ENCODE assay signal across 25 mouse cellular contexts in genomic region chr19:6472821-6473220, GRCm38 (mm10). TPM values are rescaled to one million over a fixed set of nuclear protein-coding genes. Genes with fewer than 3 reads are reported as not detected.
DNase-seq lines count a peak whose midpoint lies in the region; ATAC-seq and TF ChIP-seq lines count a peak whose summit lies in the region.
"Had no signal": no experiment of that assay in that cellular context is flagged by ENCODE, and none has a peak within 500 bp of the region (broad histone marks: within the 10 kb centered on the region; RNA-seq: fewer than 3 reads in every experiment).

No protein-coding gene starts in this region.

- peak; percentile 31; the same call in 1 of the 2 replicates for ATAC-seq in lung, postnatal 0 days
- ATAC-seq: activated CD4-positive, CD25-positive, alpha-beta regulatory T cell, adult 4 months; forebrain, embryonic 13.5 days; forebrain, postnatal 0 days; hindbrain, embryonic 16.5 days; inflammation-experienced regulatory T-cells, adult 6 months; Patski had no signal

- no peaks in the 10 kb centered on the region for H3K4me1 ChIP-seq in lung, postnatal 0 days (ENCODE audit: insufficient read depth, low read depth, low read length)
- H3K4me1 ChIP-seq in lung, adult 2 months (ENCODE audit: control insufficient read depth, insufficient read depth, low read length), result peaks cover 19% of the 10 kb centered on the region
- H3K4me1 ChIP-seq in forebrain, embryonic 10.5 days, result peaks cover 35% of the 10 kb centered on the region

- no peak overlapping the region for H3K4me2 ChIP-seq in lung, postnatal 0 days (replicated peaks; ENCODE audit: low read depth, low read length)
- H3K4me2 ChIP-seq: embryonic facial prominence, embryonic 13.5 days; forebrain, embryonic 13.5 days; hindbrain, embryonic 12.5 days had no signal

- no peaks in the 10 kb centered on the region for H3K9me3 ChIP-seq in lung, postnatal 0 days (ENCODE audit: low read length)
- no peaks in the 10 kb centered on the region for H3K9me3 ChIP-seq in forebrain, embryonic 10.5 days
- H3K9me3 ChIP-seq: embryonic facial prominence, embryonic 13.5 days; forebrain, embryonic 13.5 days; hindbrain, embryonic 12.5 days had no signal

- H3K27ac ChIP-seq in lung, postnatal 0 days (ENCODE audit: low read length), result no peak overlapping the region
- H3K27ac ChIP-seq in forebrain, embryonic 10.5 days, result no peak overlapping the region
- H3K27ac ChIP-seq: embryonic facial prominence, embryonic 13.5 days; forebrain, embryonic 13.5 days; gastrocnemius, adult 2 months; hindbrain, embryonic 12.5 days had no signal

- no peaks in the 10 kb centered on the region for H3K36me3 ChIP-seq in lung, postnatal 0 days (ENCODE audit: insufficient read depth, low read length)
- no peaks in the 10 kb centered on the region for H3K36me3 ChIP-seq in forebrain, embryonic 10.5 days (replicated peaks)
- H3K36me3 ChIP-seq: embryonic facial prominence, embryonic 13.5 days had no signal

- H3K27me3 ChIP-seq in lung, postnatal 0 days (replicated peaks; ENCODE audit: insufficient read depth, low read length), result no peaks in the 10 kb centered on the region
- H3K27me3 ChIP-seq in forebrain, embryonic 10.5 days (ENCODE audit: poor library complexity, severe bottlenecking), result no peaks in the 10 kb centered on the region
- H3K27me3 ChIP-seq: embryonic facial prominence, embryonic 13.5 days; forebrain, embryonic 13.5 days; hindbrain, embryonic 12.5 days had no signal

- no peak for TF ChIP-seq CTCF in lung, postnatal 0 days (IDR thresholded peaks at IDR 0.05)
- TF ChIP-seq CTCF in lung, adult 2 months (IDR thresholded peaks at IDR 0.05; ENCODE audit: insufficient read depth, low read length), result no peak

- WGBS in lung, postnatal 0 days, result 67% methylated on average over 9 of the region's 9 CpGs
- WGBS in lung, adult 2 months, result 60% methylated on average over 9 of the region's 9 CpGs
- WGBS in forebrain, embryonic 10.5 days, result 93% methylated on average over 9 of the region's 9 CpGs

- TF ChIP-seq EP300 in lung, postnatal 0 days (IDR thresholded peaks at IDR 0.05), result no peak

- no peak for TF ChIP-seq POLR2A in lung, adult 2 months (IDR thresholded peaks at IDR 0.05; ENCODE audit: borderline replicate concordance, extremely low read depth, low read depth, low read length)

- DNase-seq in adrenal gland, adult 2 months, result peak; percentile 3
- no peak for DNase-seq in adrenal gland, adult 8-10 months
- peak; percentile 42 for DNase-seq in lung, postnatal 0 days (ENCODE audit: low spot score)
- no peak for DNase-seq in lung, adult 2 months
- DNase-seq in lung, postnatal 10 days, result peak; percentile 42
- DNase-seq in forebrain, embryonic 10.5 days (ENCODE audit: extremely low spot score, low spot score), result no peak
- DNase-seq in spleen, postnatal 14 days (ENCODE audit: low spot score in 2 of 2), result no peak
- DNase-seq: adrenal gland, postnatal 36 days; cerebellum, adult 2 months; cerebellum, postnatal 14 days; embryo, embryonic 11 days; forebrain, postnatal 0 days; gastrocnemius, adult 2 months; gastrocnemius, postnatal 25 days; heart, postnatal 10 days; heart, postnatal 4 days had no signal

- H3K9ac ChIP-seq in lung, postnatal 0 days (replicated peaks; ENCODE audit: low read depth), result no peak overlapping the region
- H3K9ac ChIP-seq: embryonic facial prominence, embryonic 13.5 days; forebrain, embryonic 13.5 days; forebrain, postnatal 0 days; hindbrain, embryonic 12.5 days had no signal

- H3K4me3 ChIP-seq in lung, postnatal 0 days (ENCODE audit: low read depth, low read length), result no peak overlapping the region
- H3K4me3 ChIP-seq in lung, adult 2 months (replicated peaks; ENCODE audit: extremely low read depth, low read depth, low read length), result no peak overlapping the region
- H3K4me3 ChIP-seq in forebrain, embryonic 10.5 days, result no peak overlapping the region
- H3K4me3 ChIP-seq: embryonic facial prominence, embryonic 13.5 days; forebrain, embryonic 13.5 days; gastrocnemius, adult 2 months; hindbrain, embryonic 12.5 days had no signal

RNA-seq across cellular contexts. Expression of gene Nrxn2, which starts 54.3 kb away (rescaled TPM):
- total RNA-seq in adrenal gland, adult 2 months (2021), result 10 to 100 TPM; 12.1 to 14.0 TPM
- polyA plus RNA-seq in adrenal gland, adult 2 months (2012; rRNA removed), result 14.3 and 18.1 TPM in 2 replicates
- total RNA-seq in adrenal gland, adult 8-10 months (2022), result 10 to 100 TPM in 3 of 4 experiments, 1 to 10 TPM in 1; 8.8 to 12.5 (median 11.5) TPM
- 3.8 and 4.7 TPM in 2 replicates for polyA plus RNA-seq in lung, postnatal 0 days (2015; fragmentation: Nextera tagmentation; extraction: Ambion mirVana)
- 7.3 and 11.0 TPM in 2 replicates for polyA plus RNA-seq in lung, adult 2 months (2012; rRNA removed)
- polyA plus RNA-seq in forebrain, embryonic 10.5 days (2016; fragmentation: Nextera tagmentation; extraction: Ambion mirVana), result 2.8 and 3.1 TPM in 2 replicates
- total RNA-seq: common myeloid progenitor, adult 5-6 weeks; granulocyte monocyte progenitor cell, adult 5-6 weeks had no signal
- polyA plus RNA-seq: Patski had no signal

Comparison
In these comparisons a context has a peak if more than half of its experiments do, and no peak if none do; other contexts are left out.
1. DNase-seq: peak in adrenal gland, adult 2 months (single experiment), lung, postnatal 0 days (single experiment) and lung, postnatal 10 days (single experiment); none in adrenal gland, adult 8-10 months (single experiment), lung, adult 2 months (single experiment), forebrain, embryonic 10.5 days (single experiment) and spleen, postnatal 14 days (0 of 2).